Mouse (Mus musculus) heart, postnatal 0 days (tissue): ENCODE measurements around the gene Rhpn2. TPM values are rescaled to one million over a fixed set of nuclear protein-coding genes. Genes with fewer than 3 reads are reported as not detected.

Experiments
- ATAC-seq: fragments of 200-750 bp; cut with Nextera tagmentation; 2 replicates; pipeline ENCODE4 v1.8.0; 2017; ENCODE audit warnings: low read depth, moderate number of reproducible peaks, moderate library complexity; ENCODE audit not compliant: insufficient read depth
- DNase-seq: peaks from one replicate; pipeline ENCODE4 v3.0.0-alpha.2; 2016; ENCODE audit warnings: low spot score
- H3K27ac ChIP-seq: fragments of 300-500 bp; sonication (generic); 2 replicates; pipeline ENCODE4 v1.5.1; 2014; ENCODE audit warnings: low read depth, mild to moderate bottlenecking
- H3K27me3 ChIP-seq: fragments of 300-500 bp; sonication (generic); 2 replicates; pipeline ENCODE4 v1.6.1; 2014; ENCODE audit warnings: low read length, mixed read lengths; ENCODE audit not compliant: control insufficient read depth, insufficient read depth
- H3K36me3 ChIP-seq: fragments of 300-500 bp; sonication (generic); replicated peaks from 2 replicates; pipeline ENCODE4 v1.6.1; 2014; ENCODE audit warnings: low read length, mixed read lengths; ENCODE audit not compliant: control insufficient read depth, insufficient read depth
- H3K4me1 ChIP-seq: fragments of 300-500 bp; sonication (generic); 2 replicates; pipeline ENCODE4 v1.6.1; 2014; ENCODE audit warnings: antibody characterized with exemption; ENCODE audit not compliant: control insufficient read depth, insufficient read depth
- H3K4me2 ChIP-seq: fragments of 300-500 bp; sonication (generic); 2 replicates; pipeline ENCODE4 v1.6.1; 2014; ENCODE audit warnings: low read depth, mild to moderate bottlenecking, low read length, moderate library complexity
- H3K4me3 ChIP-seq: fragments of 300-500 bp; sonication (generic); 2 replicates; pipeline ENCODE4 v1.5.1; 2014; ENCODE audit warnings: low read depth, low read length
- H3K9ac ChIP-seq: fragments of 300-500 bp; sonication (generic); replicated peaks from 2 replicates; pipeline ENCODE4 v1.6.1; 2014; ENCODE audit warnings: low read depth, low read length, mixed read lengths
- H3K9me3 ChIP-seq: fragments of 300-500 bp; sonication (generic); replicated peaks from 2 replicates; pipeline ENCODE4 v1.6.1; 2016; ENCODE audit warnings: low read length; ENCODE audit not compliant: control insufficient read depth
- CTCF ChIP-seq: IDR thresholded peaks from 2 replicates; pipeline ENCODE4 v1.5.1; 2016; ENCODE audit warnings: antibody characterized with exemption, control low read depth, low read depth
- EP300 ChIP-seq: IDR thresholded peaks from 2 replicates; pipeline ENCODE4 v1.6.1; 2016; ENCODE audit warnings: antibody characterized with exemption, low read depth
- WGBS: fragments of 180-500 bp; shearing (Covaris S2); extraction: QIAGEN DNeasy Blood & Tissue Kit; methylation state at CpG from one replicate; pipeline ENCODE4 v1.1.7; 2014; 5-methylcytosine and 5-hydroxymethylcytosine counted together
- polyA plus RNA-seq: library from polyadenylated mRNA; unstranded; fragments of >200 nt; fragmentation: Nextera tagmentation; extraction: Ambion mirVana; gene quantifications from 2 replicates; pipeline ENCODE4 v1.2.1, GENCODE M21; 2015
- total RNA-seq: library from RNA; depleted of rRNA; stranded (reverse); fragments of >200 nt; gene quantifications from 2 replicates; pipeline ENCODE4 v1.2.3, GENCODE M21; 2014; ENCODE audit warnings: low replicate concordance

Gene Rhpn2
- total and polyA plus RNA-seq, 2 experiments from 2014 or later: 4.0 to 6.1 TPM

GRCm38 (mm10) chr7:35349886-35350684, 16.1 kb downstream of the Rhpn2 start:
- no peak overlapping the region for H3K4me2 ChIP-seq
- H3K9me3 ChIP-seq: no peaks in the 10 kb centered on the region
- H3K27ac ChIP-seq: no peak overlapping the region
- no peaks in the 10 kb centered on the region for H3K27me3 ChIP-seq
- ATAC-seq: no peak
- WGBS: 90% methylated on average over 8 of the region's 8 CpGs
- no peaks in the 10 kb centered on the region for H3K4me1 ChIP-seq
- H3K4me3 ChIP-seq: no peak overlapping the region
- H3K9ac ChIP-seq: no peak overlapping the region
- no peak for TF ChIP-seq EP300
- no peak for TF ChIP-seq CTCF
- DNase-seq: no peak
- no peaks in the 10 kb centered on the region for H3K36me3 ChIP-seq

GRCm38 (mm10) chr7:35351155-35351554, 17.2 kb downstream of the Rhpn2 start:
- H3K36me3 ChIP-seq: no peaks in the 10 kb centered on the region
- H3K27me3 ChIP-seq: no peaks in the 10 kb centered on the region
- H3K9ac ChIP-seq: no peak overlapping the region
- ATAC-seq (no peak), DNase-seq (no peak)
- TF ChIP-seq EP300: no peak
- no peak for TF ChIP-seq CTCF
- H3K9me3 ChIP-seq: no peaks in the 10 kb centered on the region
- no peak overlapping the region for H3K27ac ChIP-seq
- no peaks in the 10 kb centered on the region for H3K4me1 ChIP-seq
- H3K4me2 ChIP-seq: no peak overlapping the region
- no peak overlapping the region for H3K4me3 ChIP-seq
- WGBS: 94% methylated on average over 3 of the region's 3 CpGs

- no peak overlapping the region for H3K27ac ChIP-seq
- TF ChIP-seq CTCF (no peak), EP300 (no peak)
- no peaks in the 10 kb centered on the region for H3K9me3 ChIP-seq
- H3K36me3 ChIP-seq: no peaks in the 10 kb centered on the region
- H3K4me1 ChIP-seq: no peaks in the 10 kb centered on the region
- no peak for DNase-seq
- H3K4me2 ChIP-seq: no peak overlapping the region
- ATAC-seq: no peak
- WGBS: 95% methylated on average over 15 of the region's 15 CpGs
- no peaks in the 10 kb centered on the region for H3K27me3 ChIP-seq
- no peak overlapping the region for H3K9ac ChIP-seq
- no peak overlapping the region for H3K4me3 ChIP-seq
Observed at GRCm38 (mm10) chr7:35353306-35353705, 19.3 kb downstream of the Rhpn2 start.

GRCm38 (mm10) chr7:35355303-35355872, 21.4 kb downstream of the Rhpn2 start:
- Histone ChIP-seq H3K9me3 (no peaks in the 10 kb centered on the region), H3K4me2 (no peak overlapping the region), H3K4me3 (no peak overlapping the region), H3K9ac (no peak overlapping the region), H3K27ac (no peak overlapping the region), H3K4me1 (no peaks in the 10 kb centered on the region), H3K27me3 (no peaks in the 10 kb centered on the region), H3K36me3 (no peaks in the 10 kb centered on the region)
- WGBS: 59% methylated on average over 5 of the region's 5 CpGs
- ATAC-seq: no peak
- no peak for TF ChIP-seq CTCF
- no peak for TF ChIP-seq EP300
- no peak for DNase-seq

GRCm38 (mm10) chr7:35357621-35358020, 23.7 kb downstream of the Rhpn2 start:
- no peak for ATAC-seq
- WGBS: 79% methylated on average over 12 of the region's 12 CpGs

GRCm38 (mm10) chr7:35362253-35362652, 28.3 kb downstream of the Rhpn2 start:
- DNase-seq (no peak), ATAC-seq (no peak)
- Histone ChIP-seq H3K9ac (no peak overlapping the region), H3K27ac (no peak overlapping the region), H3K4me3 (no peak overlapping the region), H3K4me1 (no peaks in the 10 kb centered on the region), H3K9me3 (no peaks in the 10 kb centered on the region), H3K36me3 (no peaks in the 10 kb centered on the region), H3K27me3 (no peaks in the 10 kb centered on the region), H3K4me2 (no peak overlapping the region)
- WGBS: 32% methylated on average over 5 of the region's 5 CpGs
- TF ChIP-seq EP300 (no peak), CTCF (no peak)

More at GRCm38 (mm10) chr7:35357621-35358020, 23.7 kb downstream of the Rhpn2 start:
- TF ChIP-seq EP300 (no peak), CTCF (no peak)
- no peaks in the 10 kb centered on the region for H3K27me3 ChIP-seq
- no peaks in the 10 kb centered on the region for H3K4me1 ChIP-seq
- H3K27ac ChIP-seq: no peak overlapping the region
- H3K4me3 ChIP-seq: no peak overlapping the region
- H3K9ac ChIP-seq: no peak overlapping the region
- H3K9me3 ChIP-seq: no peaks in the 10 kb centered on the region
- DNase-seq: no peak
- H3K36me3 ChIP-seq: no peaks in the 10 kb centered on the region
- no peak overlapping the region for H3K4me2 ChIP-seq
